Mouse (Mus musculus) spleen, adult 2 months (tissue): ENCODE results near the gene Trpc4ap.

Experiments used
- CTCF ChIP-seq: fragments of 200-500 bp; IDR thresholded peaks from 2 replicates; pipeline ENCODE4 v1.5.1; 2011; ENCODE audit warnings: mild to moderate bottlenecking, inconsistent platforms; ENCODE audit not compliant: insufficient read depth, insufficient read length, insufficient replicate concordance; ENCODE audit errors: extremely low read depth
- POLR2A ChIP-seq: fragments of 200-500 bp; IDR thresholded peaks from 2 replicates; pipeline ENCODE4 v1.6.1; 2011; ENCODE audit warnings: low read depth, low read length, inconsistent platforms

GRCm38 (mm10) chr2:155681194-155681593, 11.0 kb downstream of the Trpc4ap start:
- TF ChIP-seq POLR2A (no peak), CTCF (no peak)
